Mouse (Mus musculus) monocyte, adult 2 months (primary cell): ENCODE data around the gene Ahcyl2.
"Not testable (repeated sequence)": the region's sequence is repeated elsewhere in the genome, so short reads cannot be mapped to it uniquely, and the experiment has no call there.

ENCODE experiments used
- DNase-seq, 2 experiments: peaks; one replicate each; pipeline ENCODE4 v3.0.0; 2022; ENCODE audit warnings: low spot score in 2 of 2, low read depth in 1 of 2

Gene Ahcyl2

DNA sequence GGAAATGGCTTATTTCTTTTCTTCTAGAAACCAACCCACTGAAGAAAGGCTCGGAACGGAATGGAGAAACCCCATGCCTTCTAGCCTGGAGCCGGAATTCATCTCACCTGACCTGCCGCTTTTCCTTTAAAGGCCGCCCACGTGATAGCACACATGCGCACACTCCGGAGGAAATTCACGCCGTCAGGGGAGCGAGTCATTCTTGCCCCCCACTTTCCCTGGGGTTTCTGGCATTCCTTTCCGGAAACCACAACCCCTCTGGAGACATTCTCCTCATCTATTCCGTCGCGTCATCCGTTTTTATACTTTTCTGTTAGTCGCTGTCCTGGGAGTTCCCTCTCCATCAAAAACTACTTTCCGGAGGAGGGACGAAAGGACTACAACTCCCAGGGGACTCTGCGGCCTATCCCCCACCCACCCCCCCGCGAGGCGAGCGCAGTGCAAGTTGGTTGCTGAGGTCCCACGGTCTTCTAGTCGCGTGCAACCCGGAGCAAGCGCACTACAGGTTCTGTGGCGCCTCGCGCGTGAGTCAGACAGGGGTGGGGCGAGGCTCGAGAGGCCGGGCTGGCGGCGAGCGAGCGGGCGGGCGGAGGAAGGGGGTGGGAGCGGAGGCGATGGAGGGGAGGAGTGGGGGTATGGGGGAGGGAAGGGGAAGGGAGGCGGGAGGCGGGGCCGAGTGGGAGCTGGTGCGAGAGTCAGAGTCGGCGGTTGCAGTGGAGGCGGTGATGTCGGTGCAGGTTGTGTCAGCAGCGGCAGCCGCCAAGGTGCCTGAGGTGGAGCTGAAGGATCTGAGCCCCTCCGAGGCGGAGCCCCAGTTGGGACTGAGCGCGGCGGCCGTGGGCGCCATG is at the start of gene Ahcyl2:
Ahcyl2 (plus strand) TSS at position 199 of the 848 bp plus-strand sequence.
- DNase-seq, result peak; percentile 88 to 94

DNA sequence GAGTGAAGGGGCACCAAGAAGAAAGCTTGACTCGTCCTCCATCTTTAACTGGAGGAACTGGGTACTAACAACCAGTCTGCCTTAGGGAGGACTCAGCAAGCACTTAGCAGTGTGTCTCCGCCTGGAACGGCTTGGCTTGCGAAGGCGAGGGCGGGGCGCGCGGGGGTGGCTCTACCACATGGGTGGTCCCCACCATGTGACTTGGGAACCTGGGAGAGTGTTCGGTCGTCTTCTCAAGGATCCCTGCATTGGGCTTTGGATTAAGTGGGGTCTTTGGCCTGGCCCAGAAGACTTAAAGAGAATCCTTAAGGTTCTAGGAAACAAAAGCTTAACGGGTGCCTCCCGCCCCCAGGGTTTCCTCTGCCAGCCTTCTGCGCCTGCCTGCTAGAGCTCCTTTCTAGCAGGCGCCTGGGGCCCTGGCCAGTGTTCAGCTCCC is 48.9 kb upstream of the Ahcyl2 start:
- no peak for DNase-seq

DNA sequence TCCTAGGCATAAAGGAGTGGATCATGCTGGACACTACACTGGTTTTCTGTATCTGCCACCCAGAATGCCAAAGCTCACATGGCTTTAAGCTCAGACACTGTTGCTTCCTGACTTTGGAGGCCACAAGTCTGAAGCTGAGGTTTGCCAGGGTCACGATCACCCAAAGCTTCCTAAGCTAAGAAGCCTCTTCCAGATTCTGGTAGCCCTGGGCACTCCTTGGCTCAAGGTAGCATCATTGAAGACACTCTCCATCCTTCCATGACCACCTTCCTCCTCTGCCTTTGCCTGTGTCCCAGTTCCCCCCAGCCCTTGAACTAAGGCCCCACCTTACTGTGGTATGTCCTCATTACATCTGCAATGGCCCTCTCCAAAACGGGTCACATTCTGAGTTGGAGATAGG is 45.9 kb upstream of the Ahcyl2 start:
- no peak for DNase-seq

DNA sequence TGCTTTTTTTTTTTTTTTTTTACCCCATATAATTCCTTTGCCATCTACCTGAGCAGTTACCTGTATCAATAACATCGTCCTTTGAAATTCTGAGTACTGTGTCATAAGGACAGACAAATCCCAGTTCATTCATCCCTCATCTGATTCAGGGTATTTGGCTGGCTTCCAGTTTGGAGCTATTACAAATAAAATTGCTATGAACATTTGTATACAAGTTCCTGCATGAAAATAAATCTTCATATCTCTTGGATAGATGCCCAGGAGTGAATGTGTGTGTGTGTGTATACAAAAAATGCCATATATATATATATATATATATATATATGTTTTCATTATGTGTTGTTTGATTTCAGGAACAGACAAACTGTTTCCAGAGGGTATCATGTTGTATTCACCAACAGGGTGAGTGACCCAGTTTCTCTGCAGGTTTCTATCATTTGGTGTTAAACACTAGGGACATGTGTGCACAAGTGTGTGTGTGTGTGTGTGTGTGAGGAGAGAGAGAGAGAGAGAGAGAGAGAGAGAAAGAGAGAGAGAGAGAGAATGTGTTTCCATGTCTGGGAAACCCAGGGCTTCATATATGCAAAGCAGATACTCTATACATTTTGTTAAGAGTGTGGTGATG is 41.1 kb upstream of the Ahcyl2 start:
- DNase-seq, result no peak

DNA sequence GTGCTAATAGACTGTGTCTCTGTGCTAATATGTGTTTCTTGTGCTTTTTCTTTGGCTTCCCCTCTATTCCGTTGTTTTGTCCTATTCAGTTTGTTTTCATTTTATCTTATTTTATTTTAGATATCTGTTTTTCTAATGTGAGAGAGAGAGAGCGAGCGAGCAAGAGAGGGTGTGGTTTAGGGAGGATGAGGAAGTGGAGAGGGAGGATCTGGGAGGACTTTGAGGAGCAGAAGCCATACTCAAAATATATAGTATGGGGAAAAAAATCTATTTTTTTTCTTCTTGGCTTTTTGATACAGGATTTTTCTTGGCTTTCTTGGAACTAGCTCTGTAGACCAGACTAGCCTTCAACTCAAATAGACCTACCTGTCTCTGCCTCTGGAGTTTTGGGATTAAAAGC is 39.8 kb upstream of the Ahcyl2 start:
- DNase-seq, result no peak

DNA sequence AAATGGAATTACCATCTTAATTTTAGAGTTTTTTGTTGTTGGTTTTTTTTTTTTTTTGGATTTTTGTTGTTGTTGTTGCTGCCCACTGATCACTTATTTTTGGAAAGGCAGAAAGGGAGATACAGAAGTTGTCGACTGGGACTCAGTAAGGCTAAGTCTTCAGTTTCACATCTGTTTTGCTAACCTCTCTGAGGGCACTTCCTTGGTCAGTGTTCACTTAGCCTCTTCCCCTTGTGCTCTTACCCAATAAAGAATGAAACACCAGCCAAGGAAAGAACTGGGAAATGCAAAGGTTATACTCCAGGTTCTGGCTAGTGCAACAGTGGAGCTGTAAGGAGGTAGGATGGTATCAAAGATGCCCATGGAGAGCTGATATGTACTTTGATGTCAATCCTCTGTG is 38.3 kb upstream of the Ahcyl2 start:
- DNase-seq, result no peak

DNA sequence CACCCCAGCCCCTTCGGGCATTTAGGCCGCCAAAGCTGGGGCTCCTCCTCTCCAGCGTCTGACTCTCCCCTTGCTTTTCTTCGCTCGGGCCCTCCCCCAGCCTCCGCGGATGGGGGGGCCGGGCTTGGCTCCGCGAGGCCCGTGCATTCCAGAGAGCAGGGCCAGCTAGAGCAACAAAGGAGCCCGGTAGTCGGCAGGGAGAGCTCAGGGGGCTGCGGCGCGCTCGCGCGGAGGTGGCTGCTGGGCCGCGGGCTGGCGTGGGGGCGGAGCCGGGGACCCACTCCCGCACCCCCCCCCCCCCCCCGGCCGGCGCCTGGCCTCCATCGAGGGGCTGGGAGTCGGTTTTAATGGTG is 32.5 kb upstream of the Ahcyl2 start, which contains the start of gene Smo:
Smo (plus strand) TSS at position 168 of the 353 bp plus-strand sequence.
- DNase-seq, result no peak

DNA sequence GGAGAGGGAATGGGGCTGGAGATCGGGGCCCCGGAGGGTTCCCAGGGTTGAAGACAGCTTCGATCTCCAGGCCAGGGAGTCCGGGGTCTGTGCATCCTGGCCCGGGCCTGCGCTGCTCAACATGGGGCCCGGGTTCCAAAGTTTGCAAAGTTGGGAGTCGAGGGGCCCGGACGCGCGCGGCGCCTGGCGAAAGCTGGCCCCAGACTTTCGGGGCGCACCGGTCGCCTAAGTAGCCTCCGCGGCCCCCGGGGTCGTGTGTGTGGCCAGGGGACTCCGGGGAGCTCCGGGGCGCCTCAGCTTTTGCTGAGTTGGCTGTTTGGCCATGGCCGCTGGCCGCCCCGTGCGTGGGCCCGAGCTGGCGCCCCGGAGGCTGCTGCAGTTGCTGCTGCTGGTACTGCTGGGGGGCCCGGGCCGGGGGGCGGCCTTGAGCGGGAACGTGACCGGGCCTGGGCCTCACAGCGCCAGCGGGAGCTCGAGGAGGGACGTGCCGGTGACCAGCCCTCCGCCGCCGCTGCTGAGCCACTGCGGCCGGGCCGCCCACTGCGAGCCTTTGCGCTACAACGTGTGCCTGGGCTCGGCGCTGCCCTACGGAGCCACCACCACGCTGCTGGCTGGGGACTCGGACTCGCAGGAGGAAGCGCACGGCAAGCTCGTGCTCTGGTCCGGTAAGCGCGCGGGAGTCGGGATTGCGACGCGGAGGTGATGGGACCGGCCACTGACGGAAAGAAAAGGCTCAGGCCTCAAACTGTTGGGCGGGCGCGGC is 31.9 kb upstream of the Ahcyl2 start:
- no peak for DNase-seq

DNA sequence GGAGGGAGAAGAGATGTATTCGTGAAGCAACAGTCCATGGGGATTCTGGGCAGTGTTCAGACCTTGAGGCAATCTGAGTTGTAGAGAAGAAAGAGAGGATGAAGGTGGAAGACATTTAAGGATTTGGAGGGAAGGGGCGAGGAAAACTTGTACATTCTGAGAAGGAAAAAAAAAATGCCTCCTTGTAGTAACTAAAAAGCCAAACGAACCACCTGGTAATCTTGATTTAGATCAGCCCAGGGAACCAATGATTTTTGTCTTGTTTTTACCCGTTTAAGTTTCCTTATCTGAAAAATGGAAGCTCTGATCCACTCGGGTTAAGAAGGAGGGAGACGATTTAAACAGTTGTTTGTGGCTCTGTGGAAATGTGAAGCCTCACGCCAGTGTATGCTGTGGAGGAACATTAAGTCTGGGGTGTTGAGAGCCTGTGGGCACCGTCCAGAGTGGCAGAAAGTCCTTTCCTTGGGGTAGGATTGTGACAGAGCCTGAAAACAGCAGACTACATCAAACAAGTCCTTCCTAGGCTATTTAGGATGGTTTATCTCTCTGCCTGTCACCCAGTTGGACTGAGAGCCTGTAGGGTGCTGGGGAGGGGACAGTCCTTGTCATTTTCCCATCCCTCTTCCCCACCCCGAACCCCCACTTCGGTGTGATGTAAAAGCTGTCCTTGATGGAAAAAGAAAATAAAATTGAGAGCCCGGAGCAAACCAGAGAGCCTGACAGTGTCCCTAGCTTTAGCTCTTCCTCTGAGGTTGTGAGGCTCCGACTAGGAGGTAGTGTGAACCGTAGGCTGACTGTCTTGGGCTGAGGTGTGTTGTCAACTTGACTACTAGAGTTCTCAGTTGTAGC is 31.0 kb upstream of the Ahcyl2 start:
- DNase-seq, result no peak

DNA sequence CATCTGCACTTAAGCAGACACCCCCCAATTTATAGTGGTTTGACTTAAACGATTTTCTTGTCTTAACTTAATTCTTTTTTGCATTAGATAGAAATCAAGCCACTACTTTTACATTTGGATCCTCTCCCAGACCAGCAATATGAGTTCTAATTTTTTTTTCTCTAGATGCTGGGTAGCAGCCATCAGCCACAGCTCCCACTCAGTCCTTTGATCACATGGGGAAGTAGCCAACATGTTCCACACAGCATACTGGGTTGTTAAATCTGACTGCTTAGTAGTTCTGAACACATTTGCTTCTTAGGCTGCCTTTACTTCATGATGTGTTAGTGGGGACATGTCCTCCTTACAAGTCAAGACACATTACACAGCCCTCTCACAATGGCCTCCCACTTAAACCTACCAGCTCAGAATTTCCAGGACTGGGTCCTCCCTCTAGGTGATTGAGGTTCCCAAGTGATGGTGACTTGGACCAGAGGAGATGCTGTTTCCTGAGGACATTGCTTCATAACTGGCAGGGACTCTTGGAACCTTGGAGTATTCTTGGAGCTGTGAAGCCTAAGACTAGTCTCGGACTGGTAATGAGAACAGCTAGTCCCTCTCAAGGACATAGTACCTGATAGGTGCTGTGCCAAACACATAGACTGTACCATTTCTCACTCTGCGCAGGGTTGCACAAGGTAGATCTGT is 16.2 kb upstream of the Ahcyl2 start:
- no peak for DNase-seq

DNA sequence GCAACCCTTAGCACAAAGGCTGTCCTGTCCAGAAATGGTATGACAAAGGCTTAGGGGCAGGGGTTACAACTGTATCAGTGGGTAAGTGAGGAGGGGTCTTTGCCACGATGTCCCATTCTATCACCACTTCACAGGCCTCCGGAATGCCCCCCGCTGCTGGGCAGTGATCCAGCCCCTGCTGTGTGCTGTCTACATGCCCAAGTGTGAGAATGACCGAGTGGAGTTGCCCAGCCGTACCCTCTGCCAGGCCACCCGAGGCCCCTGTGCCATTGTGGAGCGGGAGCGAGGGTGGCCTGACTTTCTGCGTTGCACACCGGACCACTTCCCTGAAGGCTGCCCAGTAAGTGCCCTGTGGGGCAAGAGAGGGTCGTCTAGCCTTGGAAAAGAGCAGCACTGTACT is 14.5 kb upstream of the Ahcyl2 start:
- DNase-seq, result no peak

DNA sequence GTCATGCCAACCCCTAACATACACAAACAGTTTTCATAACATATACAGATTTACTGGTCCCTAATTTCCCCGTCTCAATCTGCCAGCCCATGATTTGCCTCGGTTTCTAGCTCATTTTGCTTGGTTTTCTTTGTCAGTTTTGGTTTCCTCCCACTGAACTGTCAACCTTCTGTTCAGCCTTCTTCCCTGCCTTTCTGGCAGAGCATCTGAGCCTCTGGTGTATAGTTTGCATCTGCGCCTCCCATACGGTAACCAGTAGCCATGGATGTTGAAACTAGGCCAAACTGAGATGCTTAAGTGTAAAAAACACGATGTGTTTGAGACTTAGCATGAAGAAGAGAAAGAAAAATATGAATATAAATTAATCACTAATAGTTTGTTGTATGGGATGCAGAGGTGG is 11.8 kb upstream of the Ahcyl2 start:
- no peak for DNase-seq

DNA sequence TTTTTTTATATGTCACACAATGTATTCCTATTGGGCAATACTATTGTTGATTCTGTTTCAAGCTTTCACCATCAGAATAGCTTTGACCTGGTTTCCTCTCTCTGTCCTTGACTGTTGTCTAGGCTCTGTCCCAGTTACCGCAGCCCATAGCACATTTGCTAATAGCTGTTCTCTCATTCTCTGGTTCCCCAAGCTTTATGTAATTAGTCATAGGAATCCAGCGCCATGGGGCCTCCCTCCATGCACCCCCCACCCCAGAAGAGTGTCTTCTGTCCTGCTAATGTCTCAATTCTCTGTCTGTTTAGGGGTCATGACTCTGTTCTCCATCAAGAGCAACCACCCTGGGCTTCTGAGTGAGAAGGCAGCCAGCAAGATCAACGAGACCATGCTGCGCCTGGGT is 11.3 kb upstream of the Ahcyl2 start:
- no peak for DNase-seq

DNA sequence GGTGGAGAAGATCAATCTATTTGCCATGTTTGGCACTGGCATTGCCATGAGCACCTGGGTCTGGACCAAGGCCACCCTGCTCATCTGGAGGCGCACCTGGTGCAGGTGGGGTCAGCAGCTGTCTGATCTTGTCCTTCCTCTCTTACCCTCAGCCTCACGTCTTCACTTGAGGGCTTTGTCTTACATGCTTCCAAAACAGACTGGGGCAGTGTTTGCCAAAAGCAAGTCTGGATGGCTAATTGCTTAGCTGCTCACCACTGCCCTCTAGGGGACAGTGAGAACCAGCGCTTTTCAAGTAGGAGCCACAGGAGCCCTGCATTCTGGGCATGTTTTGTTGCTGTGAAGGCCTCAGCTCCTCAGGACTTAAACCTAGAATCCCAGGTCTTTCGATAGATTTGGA is 9.4 kb upstream of the Ahcyl2 start:
- peak in 1 of 2 experiments; percentile 42 for DNase-seq

DNA sequence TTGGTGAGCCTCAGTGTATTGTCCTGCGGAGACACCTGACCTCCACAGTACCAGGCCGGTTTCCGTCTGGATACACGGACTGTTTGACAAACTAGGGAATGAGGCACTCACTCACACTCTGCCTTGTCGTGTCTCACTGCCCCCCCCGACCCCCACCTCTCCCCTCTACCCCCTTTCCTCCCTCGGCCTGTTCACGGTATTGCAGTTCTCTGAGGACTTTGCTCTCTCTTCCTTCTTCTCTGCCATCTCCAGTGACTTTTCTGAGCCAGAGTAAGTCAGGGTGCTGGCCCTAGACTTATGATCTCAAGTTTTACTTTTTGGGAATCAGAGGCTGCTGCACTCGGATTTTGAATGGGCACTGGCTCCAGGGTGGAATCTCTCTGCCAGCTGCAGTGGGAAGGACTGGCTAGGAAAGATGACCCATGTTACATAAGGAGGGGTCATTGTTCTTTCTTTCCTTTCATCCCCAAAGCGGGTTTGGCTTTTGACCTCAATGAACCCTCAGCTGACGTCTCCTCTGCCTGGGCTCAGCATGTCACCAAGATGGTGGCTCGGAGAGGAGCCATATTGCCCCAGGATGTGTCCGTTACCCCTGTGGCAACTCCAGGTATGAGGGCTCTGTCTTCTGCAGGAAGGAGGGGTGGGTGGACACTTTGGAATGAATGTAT is 8.7 kb upstream of the Ahcyl2 start:
- DNase-seq, result no peak

DNA sequence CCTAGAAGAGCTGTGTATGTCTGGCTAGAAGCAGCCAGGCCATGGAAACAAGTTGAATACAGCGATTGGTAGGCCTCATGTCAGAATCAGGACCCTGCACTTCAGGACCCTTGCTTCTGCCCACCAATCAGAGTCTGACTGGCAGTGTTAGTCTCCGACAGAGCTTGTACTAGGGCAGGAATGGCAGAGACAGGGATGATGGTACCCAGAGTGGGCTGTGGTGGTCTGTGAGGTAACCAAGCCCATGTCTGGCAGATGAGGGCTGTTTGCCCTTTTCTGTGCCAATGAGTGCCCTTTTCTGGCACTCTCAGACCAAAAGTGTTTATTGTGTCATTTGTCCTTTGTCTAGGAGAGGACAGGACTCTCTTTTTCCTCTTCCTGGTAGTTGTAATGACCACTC is 7.4 kb upstream of the Ahcyl2 start:
- not testable (repeated sequence) for DNase-seq

DNA sequence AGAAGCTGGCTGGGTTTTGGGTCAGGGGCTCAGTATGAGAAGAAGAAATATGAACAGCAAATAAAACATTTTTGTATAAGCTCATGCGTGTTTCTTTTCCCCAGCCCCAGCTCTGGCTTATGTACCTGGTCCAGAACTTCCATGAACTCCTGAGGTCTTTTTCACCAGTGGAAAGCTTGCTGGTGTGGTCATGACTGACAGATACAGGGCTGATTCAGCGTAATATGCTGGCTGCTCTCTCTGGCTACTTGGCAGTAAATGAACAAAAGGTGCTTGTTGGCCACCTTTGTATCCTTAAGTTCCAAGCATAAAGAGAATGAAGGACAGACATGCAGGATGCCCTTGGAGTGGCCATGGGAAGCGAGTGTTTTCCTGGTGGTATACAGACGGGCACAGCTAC is 6.5 kb upstream of the Ahcyl2 start:
- DNase-seq, result no peak

DNA sequence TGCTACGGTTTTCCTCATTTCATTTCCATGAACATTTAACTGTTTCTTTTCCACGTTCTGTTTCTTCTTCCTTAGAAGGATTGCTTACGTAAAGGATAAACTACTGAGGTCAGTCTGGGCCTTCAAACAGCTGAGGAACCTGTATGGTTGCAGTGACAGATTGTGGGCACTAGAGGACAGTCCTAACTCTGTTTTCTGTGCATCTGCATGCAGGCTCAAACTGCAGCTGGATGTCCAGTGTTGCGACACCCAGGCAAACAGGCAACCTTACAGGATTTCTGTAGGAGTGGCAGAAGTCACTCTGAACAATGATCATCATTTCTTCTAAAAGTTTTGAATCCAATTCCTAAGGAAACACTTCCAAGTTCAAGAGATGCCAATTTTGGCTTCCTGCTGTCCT is 5.3 kb upstream of the Ahcyl2 start:
- DNase-seq, result peak in 1 of 2 experiments; percentile 8

DNA sequence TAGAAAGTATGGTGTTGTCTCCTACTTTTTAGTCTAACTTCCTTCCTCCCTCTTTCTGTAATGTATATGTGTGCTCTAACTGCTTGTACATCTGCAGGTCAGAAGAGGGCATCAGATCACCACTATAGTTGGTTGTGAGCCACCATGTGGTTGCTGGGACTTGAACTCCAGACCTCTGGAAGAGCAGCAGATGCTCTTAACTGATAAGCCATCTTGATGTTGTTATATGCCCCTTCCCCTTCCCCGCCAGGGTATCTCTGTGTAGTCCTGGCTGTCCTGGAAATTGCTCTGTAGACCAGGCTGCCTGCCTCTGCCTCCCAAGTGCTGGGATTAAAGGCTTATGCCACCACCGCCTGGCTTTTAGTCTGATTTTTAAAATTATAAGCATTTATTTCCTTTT is 937 bp upstream of the Ahcyl2 start:
- DNase-seq, result no peak
